Mouse (Mus musculus) embryonic fibroblast, embryonic 13.5 days (primary cell): ENCODE results near the gene Tnfaip8l2.

Experiments used
- CTCF ChIP-seq: IDR thresholded peaks from 2 replicates; pipeline ENCODE4 v1.5.1; 2011; ENCODE audit warnings: mild to moderate bottlenecking, control low read depth, low read length, moderate library complexity, borderline replicate concordance; ENCODE audit not compliant: insufficient read depth
- POLR2A ChIP-seq: IDR thresholded peaks from 2 replicates; pipeline ENCODE4 v1.6.1; 2011; ENCODE audit warnings: low read depth, mild to moderate bottlenecking, control low read depth, low read length, moderate library complexity

DNA sequence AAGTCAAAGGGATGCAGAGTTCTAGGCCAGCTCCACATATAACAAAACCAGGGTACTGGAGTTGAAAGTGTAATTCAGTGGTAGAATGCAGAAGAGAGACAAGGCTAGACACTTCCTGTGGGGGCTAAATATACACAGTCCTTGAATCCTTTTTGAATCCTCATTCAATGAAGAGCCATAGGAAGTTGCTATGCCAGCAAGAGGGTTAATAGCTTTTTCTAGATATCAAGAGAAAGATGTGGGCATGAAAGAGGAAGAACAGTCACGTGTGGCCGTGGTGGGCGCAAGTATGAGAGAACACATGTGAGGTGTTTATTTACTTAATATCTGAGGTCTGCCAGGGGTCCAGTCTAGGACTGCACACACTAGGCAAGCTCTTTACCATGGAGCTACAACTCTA is 5.8 kb downstream of the Tnfaip8l2 start:
- TF ChIP-seq POLR2A (no peak), CTCF (no peak)
